Mouse (Mus musculus): Measurements from ENCODE around the gene Palm2.

The Palm2 gene

GRCm38 (mm10) chr4:57703574-57704470, 269.8 kb downstream of the Palm2 start:
- no peak for DNase-seq (ENCODE audit: low spot score)

- no peak for DNase-seq (ENCODE audit: low spot score)
Measured at GRCm38 (mm10) chr4:57704575-57704974, 270.5 kb downstream of the Palm2 start.

GRCm38 (mm10) chr4:57715849-57716248, 281.8 kb downstream of the Palm2 start:
- DNase-seq (ENCODE audit: low spot score) = no peak

DNA sequence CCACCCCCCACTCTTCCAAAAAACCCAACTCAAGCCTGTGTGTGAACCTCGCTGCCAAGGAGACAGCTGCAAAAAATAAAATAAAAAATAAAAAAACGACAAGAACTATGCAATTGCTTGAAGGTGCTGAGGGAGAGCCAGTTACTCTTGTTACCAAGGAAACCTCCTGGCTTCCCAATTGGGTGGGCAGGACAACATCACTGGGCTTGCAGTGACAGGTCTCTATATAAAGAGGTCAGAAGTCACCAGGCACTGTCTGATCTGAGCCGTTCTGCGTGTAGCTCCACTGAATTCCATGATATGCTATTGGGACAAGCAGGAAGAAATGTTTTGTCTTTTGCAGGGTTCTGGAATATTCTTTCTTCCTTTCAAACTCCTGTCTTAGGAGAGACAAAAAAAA, 282.7 kb downstream of the Palm2 start:
- DNase-seq (ENCODE audit: low spot score) = no peak

DNA sequence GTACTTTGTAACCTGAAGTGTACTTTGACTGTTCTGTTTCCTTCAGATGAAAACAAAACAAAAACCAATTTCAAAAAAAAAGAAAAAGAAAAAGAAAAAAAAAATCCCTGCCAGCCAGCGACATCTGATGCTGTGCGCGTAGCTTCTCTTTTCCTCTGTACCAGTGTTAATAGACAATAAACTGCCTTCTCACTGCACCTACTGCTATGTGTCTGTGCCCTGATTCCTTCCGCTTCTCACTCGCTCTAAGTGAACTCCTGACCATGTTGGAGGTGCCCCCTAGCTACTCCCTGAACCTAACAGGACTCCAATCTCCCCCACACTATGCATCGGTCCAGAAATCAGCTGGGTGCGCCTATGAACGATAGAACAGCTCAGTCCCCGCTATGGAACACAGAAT, 283.3 kb downstream of the Palm2 start, which contains the start of gene Akap2:
TSS of gene Akap2 (plus strand) at position 304 of the 400 bp plus-strand sequence.
- no peak for DNase-seq (ENCODE audit: low spot score)

- no peak for DNase-seq (ENCODE audit: low spot score)
Measured at GRCm38 (mm10) chr4:57719370-57719769, 285.3 kb downstream of the Palm2 start.

- DNase-seq (ENCODE audit: low spot score) = no peak
Measured at GRCm38 (mm10) chr4:57720869-57721361, 286.9 kb downstream of the Palm2 start.

GRCm38 (mm10) chr4:57722296-57722695, 288.2 kb downstream of the Palm2 start:
- DNase-seq (ENCODE audit: low spot score) = no peak

- DNase-seq (ENCODE audit: low spot score) = no peak
Measured at GRCm38 (mm10) chr4:57723659-57724058, 289.6 kb downstream of the Palm2 start.

GRCm38 (mm10) chr4:57725569-57725968, 291.5 kb downstream of the Palm2 start:
- DNase-seq (ENCODE audit: low spot score) = no peak

GRCm38 (mm10) chr4:57728611-57729183, 294.6 kb downstream of the Palm2 start:
- no peak for DNase-seq (ENCODE audit: low spot score)

DNA sequence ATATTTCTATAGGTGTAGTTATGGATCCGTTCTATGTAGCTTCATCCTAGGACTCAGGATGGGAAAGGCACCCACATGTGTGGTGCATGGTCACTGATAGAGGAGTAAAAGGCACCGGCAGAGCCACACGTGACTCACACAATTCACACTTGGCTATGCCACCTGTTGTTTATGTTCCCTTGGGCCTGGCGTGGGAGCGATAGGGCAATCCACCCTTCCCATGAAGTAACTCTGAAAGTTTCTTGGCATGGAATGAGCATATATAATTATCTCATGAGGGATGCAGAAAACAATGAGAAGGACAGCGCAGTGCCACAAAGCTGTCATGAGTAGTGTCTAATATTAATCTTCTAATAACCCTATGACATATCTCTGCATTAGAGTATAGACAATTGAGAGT, 296.0 kb downstream of the Palm2 start:
- no peak for DNase-seq (ENCODE audit: low spot score)

- DNase-seq (ENCODE audit: low spot score) = no peak
Measured at GRCm38 (mm10) chr4:57730801-57731598, 297.0 kb downstream of the Palm2 start.

GRCm38 (mm10) chr4:57732351-57732750, 298.3 kb downstream of the Palm2 start:
- no peak for DNase-seq (ENCODE audit: low spot score)

DNA sequence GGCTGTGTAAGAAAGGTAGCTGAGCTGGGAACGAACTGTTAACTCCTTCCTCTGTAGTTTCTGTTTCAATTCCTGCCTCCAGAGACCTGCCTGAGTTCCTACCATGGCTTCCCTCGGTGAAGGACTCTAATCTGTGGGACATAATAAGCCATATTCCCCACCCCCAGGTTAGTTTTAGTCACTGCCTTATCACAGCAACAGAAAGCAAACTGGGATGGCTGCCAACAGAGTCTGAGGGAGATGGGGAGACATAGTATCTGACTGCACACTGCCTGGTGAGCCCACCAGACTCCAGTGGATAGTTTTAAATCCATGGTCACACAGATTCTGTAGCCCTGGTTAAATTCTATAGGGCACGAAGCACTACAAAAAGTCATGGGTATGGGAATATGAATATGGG, 299.4 kb downstream of the Palm2 start:
- DNase-seq (ENCODE audit: low spot score) = no peak

DNA sequence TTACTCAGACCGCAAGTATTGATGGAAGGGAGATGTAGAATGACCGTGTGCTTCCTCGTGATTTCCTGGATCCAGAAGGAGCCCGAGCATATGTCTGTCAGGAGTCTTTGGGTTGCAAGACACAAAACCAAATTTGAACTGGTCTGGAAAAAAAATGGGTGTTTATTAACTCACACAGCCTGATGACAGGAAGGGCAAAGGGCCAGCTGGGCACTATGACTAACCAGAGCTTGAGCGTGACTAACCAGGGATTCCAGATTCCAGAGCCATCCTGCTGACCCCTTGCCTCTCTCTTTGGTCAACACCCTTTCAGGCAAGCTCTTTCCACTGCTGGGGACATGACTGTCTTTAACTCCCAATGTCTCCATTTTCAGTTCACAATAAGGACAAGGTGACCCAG, 301.4 kb downstream of the Palm2 start:
- DNase-seq (ENCODE audit: low spot score) = no peak

DNA sequence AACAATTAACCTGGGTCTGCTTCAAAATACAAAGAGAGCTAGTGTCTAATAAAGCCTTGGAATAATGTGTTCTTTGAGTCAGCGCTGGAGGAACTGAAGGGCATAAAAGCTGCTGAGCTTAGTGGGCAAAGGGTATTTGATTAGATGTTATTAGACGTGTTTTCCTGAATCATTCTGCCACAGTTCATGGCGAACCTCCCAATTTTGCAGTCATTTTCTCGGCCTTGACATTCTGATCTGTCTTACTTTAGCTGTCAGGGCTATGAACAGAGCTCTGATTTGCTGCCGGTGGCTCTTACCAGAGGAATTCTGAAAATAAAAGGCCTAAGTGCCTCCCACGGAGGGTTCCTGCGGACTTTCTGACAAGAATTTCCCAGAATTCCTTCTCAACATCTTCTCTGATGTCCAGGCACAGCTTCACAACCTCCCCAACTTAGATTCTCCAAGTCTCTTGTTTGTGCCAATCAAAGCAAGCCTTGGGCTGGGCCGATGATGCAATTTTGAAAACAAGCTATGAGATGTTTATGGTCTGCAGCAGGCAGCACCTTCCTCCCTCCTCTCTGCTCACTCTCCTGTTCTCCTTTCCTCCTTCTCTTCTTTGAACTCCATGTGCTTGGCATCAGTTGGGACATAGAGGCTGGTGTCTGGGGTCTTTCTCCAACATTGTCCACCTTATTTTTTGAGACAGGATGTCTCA, 305.0 kb downstream of the Palm2 start:
- DNase-seq (ENCODE audit: low spot score) = no peak

DNA sequence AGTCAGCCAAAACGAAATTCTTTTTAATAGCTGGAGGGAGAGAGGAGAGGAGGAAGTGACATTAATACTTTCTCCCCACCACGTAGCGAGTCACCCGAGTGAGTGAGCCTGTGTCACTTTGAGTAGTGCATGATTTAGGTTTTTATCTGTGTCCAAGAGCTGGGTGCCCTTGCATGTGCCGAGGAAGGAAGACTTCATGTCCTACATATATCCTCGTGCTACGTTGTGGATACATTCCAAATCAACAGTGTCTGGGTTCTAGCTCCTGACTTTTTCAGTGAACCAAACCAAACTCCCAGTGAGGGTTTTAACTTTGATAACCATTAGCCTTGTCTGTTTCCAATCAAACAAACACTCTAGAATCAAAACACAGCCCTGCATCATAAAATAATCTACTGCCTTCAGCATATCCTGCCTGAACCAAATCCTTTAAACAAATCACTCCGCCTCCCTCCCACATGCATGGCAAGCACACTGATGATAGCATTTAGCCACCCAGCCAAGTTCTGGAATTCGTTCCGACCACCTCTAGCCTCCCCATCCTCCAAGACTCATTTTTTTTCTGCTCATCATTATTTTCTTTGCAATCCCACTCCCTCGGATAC, 309.4 kb downstream of the Palm2 start:
- DNase-seq (ENCODE audit: low spot score) = no peak

DNA sequence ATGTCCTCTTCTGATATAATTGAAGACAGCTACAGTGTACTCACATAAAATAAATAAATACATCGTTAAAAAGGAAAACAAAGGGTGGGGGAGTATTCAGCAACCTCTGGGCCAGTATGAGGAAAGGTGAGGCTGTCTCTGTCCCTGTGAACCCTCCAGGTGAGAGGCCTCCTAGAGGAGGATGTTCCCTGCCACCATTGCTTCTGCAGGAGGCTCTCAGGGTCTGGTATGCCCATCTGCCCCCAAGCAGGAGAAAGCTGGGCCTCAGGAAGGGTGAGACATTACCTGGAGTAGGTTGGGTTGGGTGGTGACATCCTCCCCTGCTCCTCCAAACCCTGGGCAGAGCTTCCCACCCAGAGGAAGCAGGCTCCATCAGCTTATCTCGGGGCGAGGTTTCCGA, 316.6 kb downstream of the Palm2 start:
- DNase-seq (ENCODE audit: low spot score) = no peak

DNA sequence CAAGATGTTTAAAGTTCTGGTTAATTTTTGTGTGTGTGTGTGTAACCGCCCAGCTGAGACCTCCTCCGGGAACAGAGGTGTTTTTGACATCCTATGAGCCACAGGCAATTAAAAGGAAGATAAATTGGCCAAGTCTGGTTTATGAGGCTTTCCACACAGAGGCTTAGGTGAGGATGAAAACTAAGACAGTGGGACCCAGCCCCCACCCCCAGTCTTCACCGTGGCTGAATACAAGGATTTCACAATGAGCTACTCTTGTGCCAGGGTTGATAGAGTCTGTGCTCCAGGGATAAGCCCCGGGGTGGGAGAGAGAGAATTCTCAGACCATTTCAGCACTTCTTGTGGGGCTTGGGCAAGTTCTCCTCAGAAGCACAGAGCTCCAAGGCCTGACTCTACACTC, 317.0 kb downstream of the Palm2 start:
- DNase-seq (ENCODE audit: low spot score) = no peak

GRCm38 (mm10) chr4:57751566-57751965, 317.5 kb downstream of the Palm2 start:
- no peak for DNase-seq (ENCODE audit: low spot score)
